Mouse (Mus musculus) liver, postnatal 0 days (tissue): ENCODE measurements at regions not wholly inside any gene's neighbourhood (a gene's known extent, or its start where the extent isn't known, plus 50 kb on each side); places are given as distances from the start of the nearest gene placed in this dataset.

ENCODE experiments used
- CTCF ChIP-seq: sonication (generic); IDR thresholded peaks from 2 replicates; pipeline ENCODE4 v1.5.1; 2016; ENCODE audit warnings: antibody characterized with exemption, low read depth
- EP300 ChIP-seq: IDR thresholded peaks from 2 replicates; pipeline ENCODE4 v1.6.1; 2016; ENCODE audit warnings: antibody characterized with exemption, low read depth, mild to moderate bottlenecking

- TF ChIP-seq CTCF (no peak), EP300 (no peak)
These were observed 846.6 kb downstream of the Olfm4 start for GRCm38 (mm10) chr14:80830476-80830875.
